Mouse (Mus musculus): Measurements from ENCODE around the gene Tceal9.

DNA sequence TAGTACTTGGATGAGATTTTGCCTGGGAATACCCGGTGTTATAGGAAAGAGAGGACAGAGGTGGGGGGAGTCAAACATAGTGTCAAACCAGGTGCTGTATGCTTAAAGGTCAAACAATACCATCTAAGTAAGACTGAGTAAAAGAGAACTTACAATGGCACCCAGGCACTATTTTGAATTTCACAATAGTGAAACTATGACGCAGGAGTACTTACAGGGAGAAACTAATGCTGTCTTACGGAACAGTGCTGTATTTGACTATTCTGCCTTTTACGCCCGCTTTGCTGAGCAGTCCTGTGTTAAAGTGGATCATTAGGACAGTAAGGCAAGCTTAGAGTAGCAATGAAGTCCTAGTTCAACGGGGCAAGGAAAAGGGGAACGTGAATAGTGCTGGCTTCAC, 32.7 kb downstream of the Tceal9 start:
- no peak for TF ChIP-seq CTCF (IDR thresholded peaks at IDR 0.05; ENCODE audit: low read depth, low read length)
- no peak for TF ChIP-seq POLR2A (IDR thresholded peaks at IDR 0.05; ENCODE audit: extremely low read depth, insufficient read depth, low read length)
